Mouse (Mus musculus) erythroblast, adult 5-6 weeks (primary cell): ENCODE measurements around the gene Iqschfp. TPM values are rescaled to one million over a fixed set of nuclear protein-coding genes. Genes with fewer than 3 reads are reported as not detected.

ENCODE experiments used
- ATAC-seq: replicated peaks from 2 replicates; pipeline ENCODE4 v1.8.0; 2016; ENCODE audit warnings: moderate number of reproducible peaks, mild to moderate bottlenecking, moderate TSS enrichment, inconsistent platforms; ENCODE audit not compliant: poor library complexity, low FRiP score, severe bottlenecking
- total RNA-seq, 2 experiments: library from RNA; stranded (forward) in 1 of 2; stranded (reverse) in 1 of 2; fragments of 150-400 nt in 1 of 2; fragments of 200-764, 138-1000 nt in 1 of 2; gene quantifications; 2 replicates each; pipeline versions ENCODE4 v1.2.3 to v1.2.4; 2015 to 2017; ENCODE audit warnings: low replicate concordance in 2 of 2

Iqschfp gene
- total RNA-seq, 2 experiments from 2014 or later: not detected

GRCm38 (mm10) chr3:68656607-68657352 lies 764.7 kb downstream of the Iqschfp start:
- ATAC-seq: no peak

DNA sequence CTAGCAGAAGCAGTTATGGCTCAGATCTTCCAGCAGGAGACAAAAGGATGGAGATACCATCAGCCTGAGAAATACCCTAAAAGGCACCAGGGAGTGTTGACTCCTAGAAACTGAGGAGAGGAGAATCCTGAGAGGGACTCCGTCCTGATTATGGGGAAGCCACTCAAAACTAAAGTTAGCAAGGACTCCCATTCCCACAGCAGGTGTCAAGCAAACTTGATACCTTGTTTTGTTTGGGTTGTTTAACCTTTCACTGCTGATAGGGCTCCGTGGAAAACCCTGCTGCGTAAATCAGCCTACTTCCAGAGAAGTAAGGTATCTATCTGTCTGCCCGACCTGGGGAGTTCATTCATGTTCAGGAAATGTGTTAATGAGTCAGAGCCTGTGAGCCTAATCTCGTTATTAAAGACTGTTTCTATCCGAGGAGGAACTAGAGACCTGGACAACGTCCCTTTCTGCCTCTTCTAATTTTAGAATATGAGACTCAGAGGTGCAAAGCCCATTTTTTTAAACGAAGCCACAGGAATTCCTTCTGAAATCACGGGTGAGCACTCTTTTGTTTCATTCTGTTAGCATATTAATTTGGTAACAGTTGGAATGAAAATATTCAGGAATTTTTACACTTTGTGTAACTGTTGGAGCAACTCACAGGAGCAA lies 765.7 kb downstream of the Iqschfp start:
- no peak for ATAC-seq

DNA sequence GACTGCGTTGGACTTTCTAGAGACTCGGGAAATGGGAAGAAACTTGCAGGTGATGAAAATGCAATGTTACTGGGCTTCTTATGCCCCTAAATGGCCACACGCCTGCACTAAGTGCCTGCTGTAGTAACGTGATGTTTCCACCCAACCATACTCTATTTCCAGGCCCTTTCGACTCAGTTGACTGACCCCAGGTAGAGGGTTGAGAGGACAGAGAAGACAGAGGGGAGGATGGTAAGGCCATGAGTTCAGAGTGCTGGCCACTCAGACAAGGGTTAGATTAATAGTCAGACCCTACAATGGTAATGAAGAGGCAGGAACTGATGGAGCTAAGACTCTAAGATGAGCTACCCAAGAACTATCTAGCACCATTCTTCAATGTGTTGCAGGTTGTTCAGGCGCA lies 768.0 kb downstream of the Iqschfp start:
- ATAC-seq: no peak

DNA sequence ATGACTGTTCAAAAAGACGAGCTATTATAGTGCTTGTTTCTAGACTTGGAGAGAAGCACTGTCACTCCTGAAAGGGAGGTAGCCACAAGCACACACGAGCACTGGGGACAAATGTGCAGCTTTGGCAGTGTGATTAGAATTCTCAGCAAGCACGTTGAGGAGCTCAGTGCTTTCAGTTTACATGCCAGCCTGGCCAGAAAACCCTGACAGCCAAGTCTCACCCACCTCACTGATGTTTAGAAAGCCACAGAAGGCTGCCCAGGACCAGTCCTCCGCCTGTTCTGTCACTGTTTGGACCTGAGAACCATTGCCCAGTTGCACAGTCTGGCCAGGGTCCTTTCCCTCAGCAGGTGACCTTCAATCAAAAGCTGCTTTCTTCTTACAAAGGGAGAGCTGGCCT lies 768.5 kb downstream of the Iqschfp start:
- no peak for ATAC-seq

DNA sequence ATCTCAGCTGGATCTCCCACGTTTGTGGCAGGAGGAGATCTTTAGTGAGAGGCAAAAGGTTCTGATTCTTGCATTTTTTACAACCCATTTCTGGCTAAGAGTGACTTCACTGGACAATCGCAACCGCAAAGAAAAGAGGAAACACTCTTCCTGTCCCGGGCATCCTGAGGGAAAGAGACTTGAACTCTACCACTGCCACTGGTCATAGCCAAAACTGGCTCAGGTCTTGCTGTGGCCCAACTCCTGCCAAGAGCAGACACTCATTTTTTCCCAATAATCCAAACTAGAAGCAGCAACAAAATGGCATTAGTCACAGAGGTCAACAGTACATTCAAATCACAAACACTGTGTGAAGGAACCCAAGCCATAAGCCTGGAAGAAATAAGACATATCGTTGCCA lies 770.4 kb downstream of the Iqschfp start:
- no peak for ATAC-seq

DNA sequence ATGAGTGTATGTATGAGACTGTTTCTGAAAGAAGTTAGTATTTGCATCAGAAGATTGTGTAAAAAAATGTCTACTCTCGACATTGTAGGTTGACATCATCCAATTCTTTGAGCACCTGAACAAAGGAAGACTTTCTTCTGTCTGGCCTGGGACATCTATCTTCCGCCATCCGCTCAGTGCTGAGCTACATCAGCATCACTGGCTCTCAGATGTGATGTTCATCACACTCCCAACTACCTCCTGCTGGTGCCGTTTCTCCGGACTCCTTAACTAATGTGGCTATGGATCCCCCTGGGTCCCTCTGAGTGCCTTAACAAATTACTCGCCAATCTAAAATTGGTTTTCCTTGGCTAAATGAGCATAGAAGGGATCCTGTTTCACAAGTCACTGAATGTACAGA lies 772.3 kb downstream of the Iqschfp start:
- ATAC-seq: no peak

DNA sequence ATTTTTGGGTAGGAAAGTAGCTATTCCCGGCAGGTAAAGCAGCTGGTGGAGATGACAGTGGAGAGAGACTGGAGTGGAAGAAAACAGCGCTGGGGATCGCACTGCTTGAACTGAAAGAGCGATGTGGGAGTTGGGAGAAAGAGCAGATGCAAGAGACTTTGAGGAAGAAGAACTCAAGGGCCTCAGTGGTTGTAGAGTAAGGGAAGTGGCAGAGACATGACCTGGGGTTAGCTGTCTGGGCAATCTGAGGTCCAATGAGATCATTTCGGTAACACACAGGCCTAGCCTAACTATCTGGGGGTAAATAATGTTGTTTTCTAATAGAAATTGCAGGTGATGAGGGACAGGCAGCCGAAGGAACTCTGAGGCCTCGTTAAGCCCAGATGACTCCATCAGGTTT lies 774.3 kb downstream of the Iqschfp start:
- ATAC-seq: no peak

GRCm38 (mm10) chr3:68667852-68668251 lies 775.8 kb downstream of the Iqschfp start:
- ATAC-seq: no peak

GRCm38 (mm10) chr3:68669418-68669974 lies 777.5 kb downstream of the Iqschfp start:
- ATAC-seq: no peak

DNA sequence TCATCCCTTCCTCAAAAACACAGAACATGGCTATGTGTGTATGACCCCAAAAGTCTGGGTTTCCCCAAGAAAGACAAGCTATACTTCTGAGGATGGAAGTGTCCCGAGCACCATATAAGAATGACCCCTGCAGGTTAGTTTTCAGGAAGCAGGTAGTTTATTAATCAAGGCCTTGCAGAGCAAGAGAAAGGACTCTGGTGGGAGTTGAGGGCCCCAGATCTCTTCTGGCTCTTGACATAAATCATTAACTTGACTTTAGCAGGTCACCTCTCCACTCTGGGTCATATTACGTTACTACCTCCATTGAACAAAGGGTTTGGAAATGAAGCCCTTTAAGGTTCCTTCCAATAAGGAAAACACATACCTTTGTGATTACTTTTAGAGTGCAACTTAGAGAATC lies 782.7 kb downstream of the Iqschfp start:
- no peak for ATAC-seq

- no peak for ATAC-seq
Observed at GRCm38 (mm10) chr3:68675216-68675835, 783.3 kb downstream of the Iqschfp start.

Other genes starting within 250 kb of the Iqschfp start
- gene Iqcj, start within 50 bp of the Iqschfp start, total RNA-seq (2015; ENCODE audit: low replicate concordance): not detected in 2 replicates
- gene Iqcj, start within 50 bp of the Iqschfp start, total RNA-seq (2017; ENCODE audit: low replicate concordance): not detected in 2 replicates
- gene Schip1, start 172.6 kb downstream of the Iqschfp start, total RNA-seq (2015; ENCODE audit: low replicate concordance): 1.7 TPM in 1 of 2 replicates, not detected in the other
- 0.17 and 2.9 TPM in 2 replicates for gene Schip1, start 172.6 kb downstream of the Iqschfp start, total RNA-seq (2017; ENCODE audit: low replicate concordance)